Mouse (Mus musculus): ENCODE data around the gene Pde10a. TPM values are rescaled to one million over a fixed set of nuclear protein-coding genes. Genes with fewer than 3 reads are reported as not detected.
A peak's percentile ranks its signal among the peaks of the same experiment; 100 is the strongest.

Pde10a gene
- polyA plus RNA-seq, 1 experiment from 2014 or later, result 21.5 TPM

GRCm38 (mm10) chr17:8639703-8640380 lies 114.7 kb downstream of the Pde10a start:
- WGBS, result 74% methylated on average over 12 of the region's 12 CpGs
- Histone ChIP-seq H3K4me3 (no peak overlapping the region), H3K27me3 (no peaks in the 10 kb centered on the region), H3K36me3 (no peaks in the 10 kb centered on the region), H3K27ac (replicated peaks) (no peak overlapping the region), H3K4me1 (no peaks in the 10 kb centered on the region), H3K9me3 (no peaks in the 10 kb centered on the region), H3K9ac (replicated peaks) (no peak overlapping the region), H3K4me2 (replicated peaks) (no peak overlapping the region)
- ATAC-seq (replicated peaks), result no peak

- Histone ChIP-seq H3K4me3 (no peak overlapping the region), H3K27me3 (no peaks in the 10 kb centered on the region), H3K9ac (replicated peaks) (no peak overlapping the region), H3K9me3 (no peaks in the 10 kb centered on the region), H3K4me1 (no peaks in the 10 kb centered on the region), H3K27ac (replicated peaks) (no peak overlapping the region), H3K36me3 (no peaks in the 10 kb centered on the region), H3K4me2 (replicated peaks) (no peak overlapping the region)
- WGBS, result 82% methylated on average over 16 of the region's 16 CpGs
- no peak for ATAC-seq (replicated peaks)
Observed at GRCm38 (mm10) chr17:8640741-8641480, 115.7 kb downstream of the Pde10a start.

DNA sequence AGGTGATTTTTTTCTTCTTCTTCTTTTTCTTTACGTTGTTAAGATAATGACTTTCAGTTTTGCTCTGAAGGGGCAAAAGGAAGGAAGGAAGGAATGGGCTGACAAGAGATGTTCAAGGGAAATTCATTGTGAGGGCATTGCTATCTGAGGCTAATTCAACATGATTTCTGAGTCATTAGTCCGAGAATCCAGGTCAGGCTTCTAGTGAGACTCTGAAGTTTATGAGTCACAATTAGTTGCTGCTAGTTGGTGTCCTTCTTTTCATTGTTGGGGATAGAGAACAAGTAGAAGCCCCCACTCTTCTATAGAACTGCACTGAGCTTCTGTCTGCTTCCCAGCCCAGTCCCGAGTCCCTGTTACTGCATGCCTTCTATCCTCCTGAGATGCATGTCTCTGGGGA lies 116.3 kb downstream of the Pde10a start:
- ATAC-seq (replicated peaks), result no peak
- Histone ChIP-seq H3K9ac (replicated peaks) (no peak overlapping the region), H3K4me1 (no peaks in the 10 kb centered on the region), H3K4me3 (no peak overlapping the region), H3K9me3 (no peaks in the 10 kb centered on the region), H3K27me3 (no peaks in the 10 kb centered on the region), H3K36me3 (no peaks in the 10 kb centered on the region), H3K4me2 (replicated peaks) (no peak overlapping the region), H3K27ac (replicated peaks) (no peak overlapping the region)
- WGBS, result 52% methylated on average over 3 of the region's 3 CpGs

DNA sequence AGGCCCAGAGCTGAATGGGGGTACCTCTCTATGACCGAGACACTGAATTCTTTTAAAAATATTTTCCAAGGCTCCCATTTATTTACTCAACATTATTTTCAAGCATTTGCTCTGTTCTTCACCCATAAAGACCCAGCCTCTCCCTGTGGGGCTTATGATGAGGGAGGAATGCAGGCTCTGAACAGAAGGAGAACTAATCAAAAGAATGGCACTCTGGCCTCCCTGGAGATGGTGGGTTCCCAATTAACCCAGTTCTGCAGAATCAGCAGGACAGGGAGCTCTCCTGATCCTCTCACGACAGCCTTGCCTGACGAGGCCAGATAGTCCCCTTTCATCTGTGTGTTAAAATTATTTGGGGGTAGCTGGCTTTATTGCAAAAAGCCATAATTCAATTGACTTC lies 117.2 kb downstream of the Pde10a start:
- no peak overlapping the region for H3K4me3 ChIP-seq
- H3K9ac ChIP-seq (replicated peaks), result no peak overlapping the region
- H3K4me1 ChIP-seq, result peaks cover 5% of the 10 kb centered on the region; the same call in 1 of the 2 replicates
- no peak overlapping the region for H3K27ac ChIP-seq (replicated peaks)
- no peak overlapping the region for H3K4me2 ChIP-seq (replicated peaks)
- H3K36me3 ChIP-seq, result no peaks in the 10 kb centered on the region
- WGBS, result 41% methylated on average over 3 of the region's 3 CpGs
- no peaks in the 10 kb centered on the region for H3K27me3 ChIP-seq
- H3K9me3 ChIP-seq, result no peaks in the 10 kb centered on the region
- ATAC-seq (replicated peaks), result no peak

GRCm38 (mm10) chr17:8647372-8647871 lies 122.2 kb downstream of the Pde10a start:
- Histone ChIP-seq H3K4me2 (replicated peaks) (no peak overlapping the region), H3K36me3 (no peaks in the 10 kb centered on the region), H3K27me3 (no peaks in the 10 kb centered on the region), H3K9me3 (no peaks in the 10 kb centered on the region), H3K9ac (replicated peaks) (no peak overlapping the region), H3K4me1 (peaks cover 15% of the 10 kb centered on the region), H3K27ac (replicated peaks) (peak overlapping the region; percentile 65), H3K4me3 (no peak overlapping the region)
- WGBS, result 15% methylated on average over 8 of the region's 8 CpGs
- ATAC-seq (replicated peaks), result peak; percentile 84

- no peak overlapping the region for H3K4me3 ChIP-seq
- no peak overlapping the region for H3K4me2 ChIP-seq (replicated peaks)
- peak overlapping the region; percentile 65; the same call in 1 of the 2 replicates for H3K27ac ChIP-seq (replicated peaks)
- 52% methylated on average over 3 of the region's 3 CpGs for WGBS
- H3K4me1 ChIP-seq, result peaks cover 15% of the 10 kb centered on the region
- H3K36me3 ChIP-seq, result no peaks in the 10 kb centered on the region
- no peaks in the 10 kb centered on the region for H3K9me3 ChIP-seq
- ATAC-seq (replicated peaks), result no peak
- no peaks in the 10 kb centered on the region for H3K27me3 ChIP-seq
- no peak overlapping the region for H3K9ac ChIP-seq (replicated peaks)
Observed at GRCm38 (mm10) chr17:8648310-8648709, 123.1 kb downstream of the Pde10a start.

DNA sequence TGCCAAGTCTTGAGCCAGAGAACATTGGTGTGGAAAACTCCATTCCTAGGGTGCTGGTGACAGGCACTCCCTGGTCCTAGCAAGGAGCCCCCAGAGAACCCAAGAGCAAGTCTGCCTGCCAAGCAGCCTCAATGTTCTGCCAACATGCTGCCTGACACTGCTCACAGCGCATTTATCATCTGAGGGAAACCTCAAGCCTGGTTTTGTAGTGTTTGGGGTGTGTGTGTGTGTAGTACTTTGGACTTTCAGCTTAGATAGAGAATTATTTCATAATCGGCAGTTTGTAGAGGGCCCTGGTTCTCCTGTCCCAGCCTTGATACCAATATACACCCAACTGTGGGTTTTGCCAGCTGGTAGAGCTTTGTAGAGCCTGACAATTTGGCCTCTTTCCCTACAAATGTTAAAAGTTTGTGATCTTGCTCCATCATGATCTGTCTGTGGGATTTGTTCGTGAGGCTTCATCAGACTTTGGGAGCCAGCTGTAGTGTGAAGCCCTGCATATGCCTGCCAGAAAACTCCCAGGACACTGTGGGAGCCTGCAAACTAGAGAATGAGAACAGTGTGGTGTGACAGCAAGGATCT lies 127.6 kb downstream of the Pde10a start:
- H3K4me3 ChIP-seq, result no peak overlapping the region
- peaks cover 6% of the 10 kb centered on the region for H3K4me1 ChIP-seq
- H3K9me3 ChIP-seq, result no peaks in the 10 kb centered on the region
- H3K4me2 ChIP-seq (replicated peaks), result no peak overlapping the region
- WGBS, result 75% methylated on average over 3 of the region's 3 CpGs
- H3K36me3 ChIP-seq, result no peaks in the 10 kb centered on the region
- no peak overlapping the region; the same call in 1 of the 2 replicates for H3K27ac ChIP-seq (replicated peaks)
- H3K27me3 ChIP-seq, result no peaks in the 10 kb centered on the region
- ATAC-seq (replicated peaks), result no peak
- H3K9ac ChIP-seq (replicated peaks), result no peak overlapping the region

- Histone ChIP-seq H3K4me2 (replicated peaks) (no peak overlapping the region), H3K4me1 (no peaks in the 10 kb centered on the region), H3K36me3 (no peaks in the 10 kb centered on the region), H3K27me3 (no peaks in the 10 kb centered on the region), H3K9ac (replicated peaks) (no peak overlapping the region), H3K4me3 (no peak overlapping the region), H3K9me3 (no peaks in the 10 kb centered on the region), H3K27ac (replicated peaks) (no peak overlapping the region)
- ATAC-seq (replicated peaks), result no peak
- WGBS, result 89% methylated on average over 9 of the region's 9 CpGs
Observed at GRCm38 (mm10) chr17:8657661-8658060, 132.5 kb downstream of the Pde10a start.

GRCm38 (mm10) chr17:8658751-8659454 lies 133.7 kb downstream of the Pde10a start:
- Histone ChIP-seq H3K9me3 (no peaks in the 10 kb centered on the region), H3K4me1 (no peaks in the 10 kb centered on the region), H3K9ac (replicated peaks) (no peak overlapping the region), H3K36me3 (no peaks in the 10 kb centered on the region), H3K27me3 (no peaks in the 10 kb centered on the region), H3K4me2 (replicated peaks) (no peak overlapping the region), H3K4me3 (no peak overlapping the region), H3K27ac (replicated peaks) (no peak overlapping the region)
- 68% methylated on average over 16 of the region's 16 CpGs for WGBS
- no peak for ATAC-seq (replicated peaks)

DNA sequence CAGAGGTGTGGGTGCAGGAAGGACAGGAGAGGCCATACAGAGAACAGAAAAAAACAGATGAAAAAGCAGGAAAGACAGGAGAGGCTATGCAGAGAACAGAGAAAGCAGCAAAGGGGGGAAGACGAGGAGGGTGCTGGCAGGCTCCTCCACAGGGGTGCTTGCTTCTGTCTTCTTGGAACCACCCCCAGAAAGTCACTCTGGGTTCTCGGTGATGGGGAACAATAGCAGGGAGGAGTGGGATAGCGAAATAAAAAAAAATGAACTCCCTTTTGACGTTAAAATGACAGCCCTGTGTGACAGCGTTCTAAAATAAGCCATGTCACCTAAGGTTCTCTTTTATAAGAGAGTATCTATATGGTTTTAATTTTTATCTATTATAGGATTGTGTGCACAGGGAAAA lies 141.7 kb downstream of the Pde10a start:
- Histone ChIP-seq H3K9ac (replicated peaks) (no peak overlapping the region), H3K27ac (replicated peaks) (no peak overlapping the region), H3K4me1 (no peaks in the 10 kb centered on the region), H3K36me3 (no peaks in the 10 kb centered on the region), H3K4me2 (replicated peaks) (no peak overlapping the region), H3K27me3 (no peaks in the 10 kb centered on the region), H3K9me3 (no peaks in the 10 kb centered on the region), H3K4me3 (no peak overlapping the region)
- 50% methylated on average over 5 of the region's 5 CpGs for WGBS
- no peak for ATAC-seq (replicated peaks)

- WGBS, result 90% methylated on average over 2 of the region's 2 CpGs
- Histone ChIP-seq H3K4me1 (no peaks in the 10 kb centered on the region), H3K27me3 (no peaks in the 10 kb centered on the region)
Observed at GRCm38 (mm10) chr17:8674651-8675050, 149.5 kb downstream of the Pde10a start.

DNA sequence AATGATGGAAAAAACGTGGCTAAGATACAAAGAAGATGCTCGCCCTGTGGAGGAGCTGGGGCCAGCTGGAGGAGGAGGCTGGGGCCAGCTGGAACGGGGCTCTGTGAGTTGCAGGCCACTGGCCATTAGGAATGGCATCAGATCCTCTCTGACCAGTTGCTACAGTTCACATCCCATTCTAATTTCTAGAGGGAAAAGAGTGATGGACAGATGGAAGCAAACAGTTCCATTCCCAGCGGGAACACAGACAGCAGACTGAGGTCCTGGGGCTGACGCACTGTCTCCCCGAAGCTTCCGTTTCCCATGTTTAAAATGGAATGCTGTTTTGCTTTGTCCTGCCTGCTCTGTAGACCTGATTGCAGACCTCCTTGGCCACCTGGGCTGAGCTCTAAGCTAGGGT lies 161.2 kb downstream of the Pde10a start:
- H3K4me3 ChIP-seq, result no peak overlapping the region
- H3K27ac ChIP-seq (replicated peaks), result no peak overlapping the region
- no peaks in the 10 kb centered on the region for H3K27me3 ChIP-seq
- no peak for ATAC-seq (replicated peaks)
- H3K9ac ChIP-seq (replicated peaks), result no peak overlapping the region
- H3K4me2 ChIP-seq (replicated peaks), result no peak overlapping the region
- H3K9me3 ChIP-seq, result no peaks in the 10 kb centered on the region
- no peaks in the 10 kb centered on the region for H3K36me3 ChIP-seq
- H3K4me1 ChIP-seq, result no peaks in the 10 kb centered on the region
- 67% methylated on average over 7 of the region's 7 CpGs for WGBS

More at GRCm38 (mm10) chr17:8674651-8675050, 149.5 kb downstream of the Pde10a start:
- Histone ChIP-seq H3K9ac (replicated peaks) (no peak overlapping the region), H3K9me3 (no peaks in the 10 kb centered on the region), H3K36me3 (no peaks in the 10 kb centered on the region), H3K4me2 (replicated peaks) (no peak overlapping the region), H3K27ac (replicated peaks) (no peak overlapping the region), H3K4me3 (no peak overlapping the region)
- no peak for ATAC-seq (replicated peaks)
